Mouse (Mus musculus): Measurements from ENCODE around the gene Ttc26. TPM values are rescaled to one million over a fixed set of nuclear protein-coding genes. Genes with fewer than 3 reads are reported as not detected.

Gene Ttc26
- polyA plus RNA-seq, 1 experiment from 2014 or later = 10.9 TPM

DNA sequence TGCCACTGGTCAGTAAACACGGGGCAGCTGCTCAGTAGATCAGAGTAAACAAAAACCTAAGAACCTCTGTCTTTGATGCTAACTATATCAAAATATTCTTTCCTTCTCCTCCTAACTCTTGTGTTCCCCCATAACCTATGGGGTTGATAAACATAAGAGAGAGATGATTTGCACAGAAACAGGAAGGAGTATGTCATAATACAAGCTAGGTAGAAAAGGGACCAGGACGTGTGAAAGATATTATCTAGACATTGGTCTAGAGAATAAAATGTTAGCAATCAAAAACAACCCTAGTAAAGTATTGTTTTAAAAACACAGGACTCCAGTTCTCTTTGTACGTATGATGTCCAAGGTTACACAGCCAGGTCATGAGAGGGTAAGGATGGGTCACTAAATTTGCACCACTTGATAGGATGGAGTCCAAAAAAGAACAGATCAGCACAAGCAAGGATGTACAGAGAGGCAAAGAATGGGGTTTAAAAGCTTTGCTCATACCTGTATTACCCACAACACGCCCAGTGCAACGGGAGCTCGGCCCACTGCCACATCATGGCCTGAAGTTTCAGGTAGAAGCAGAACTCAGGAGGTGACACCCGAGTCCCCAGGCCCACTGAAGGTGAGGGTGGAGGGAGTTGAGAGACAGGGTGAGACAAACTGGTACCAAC lies 37.1 kb upstream of the Ttc26 start:
- Histone ChIP-seq H3K9ac (ENCODE audit: low read length) (no peak overlapping the region), H3K36me3 (ENCODE audit: control insufficient read depth, insufficient read depth, low read length) (no peaks in the 10 kb centered on the region), H3K4me1 (ENCODE audit: control insufficient read depth, insufficient read depth, low read length) (no peaks in the 10 kb centered on the region), H3K4me2 (no peak overlapping the region), H3K4me3 (ENCODE audit: low read depth, low read length) (no peak overlapping the region), H3K9me3 (ENCODE audit: control insufficient read depth, low read length) (no peaks in the 10 kb centered on the region), H3K27me3 (ENCODE audit: control insufficient read depth, insufficient read depth, low read length) (no peaks in the 10 kb centered on the region), H3K27ac (ENCODE audit: low read depth, low read length) (no peak overlapping the region)
- WGBS = 86% methylated on average over 7 of the region's 7 CpGs
- ATAC-seq (ENCODE audit: low FRiP score) (no peak), DNase-seq (ENCODE audit: low spot score, missing footprints) (no peak)

DNA sequence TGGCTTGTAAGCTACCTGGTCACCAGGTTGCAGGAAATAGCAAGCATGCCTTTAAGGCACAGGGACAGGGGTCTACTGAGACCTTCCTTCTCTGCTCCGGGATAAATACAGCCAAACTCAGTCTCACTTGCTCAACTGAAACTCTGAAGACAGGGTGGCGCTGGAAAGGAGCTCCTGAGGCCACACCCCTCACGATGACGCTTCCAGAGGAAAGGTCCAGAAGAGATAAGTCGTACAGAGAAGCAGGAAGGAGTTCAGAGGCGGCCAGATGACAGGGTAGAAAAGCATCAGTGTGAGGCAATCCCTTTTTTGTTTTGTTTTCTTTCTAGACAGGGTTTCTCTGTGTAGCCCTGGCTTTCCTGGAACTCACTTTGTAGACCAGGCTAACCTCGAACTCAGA lies 35.5 kb upstream of the Ttc26 start:
- Histone ChIP-seq H3K9me3 (ENCODE audit: control insufficient read depth, low read length) (no peaks in the 10 kb centered on the region), H3K4me2 (no peak overlapping the region), H3K4me3 (ENCODE audit: low read depth, low read length) (no peak overlapping the region), H3K9ac (ENCODE audit: low read length) (no peak overlapping the region), H3K36me3 (ENCODE audit: control insufficient read depth, insufficient read depth, low read length) (no peaks in the 10 kb centered on the region), H3K4me1 (ENCODE audit: control insufficient read depth, insufficient read depth, low read length) (no peaks in the 10 kb centered on the region), H3K27me3 (ENCODE audit: control insufficient read depth, insufficient read depth, low read length) (peaks cover 2% of the 10 kb centered on the region; the same call in 1 of the 2 replicates), H3K27ac (ENCODE audit: low read depth, low read length) (no peak overlapping the region)
- WGBS = 52% methylated on average over 7 of the region's 7 CpGs
- ATAC-seq (ENCODE audit: low FRiP score) (no peak), DNase-seq (ENCODE audit: low spot score, missing footprints) (no peak)

DNA sequence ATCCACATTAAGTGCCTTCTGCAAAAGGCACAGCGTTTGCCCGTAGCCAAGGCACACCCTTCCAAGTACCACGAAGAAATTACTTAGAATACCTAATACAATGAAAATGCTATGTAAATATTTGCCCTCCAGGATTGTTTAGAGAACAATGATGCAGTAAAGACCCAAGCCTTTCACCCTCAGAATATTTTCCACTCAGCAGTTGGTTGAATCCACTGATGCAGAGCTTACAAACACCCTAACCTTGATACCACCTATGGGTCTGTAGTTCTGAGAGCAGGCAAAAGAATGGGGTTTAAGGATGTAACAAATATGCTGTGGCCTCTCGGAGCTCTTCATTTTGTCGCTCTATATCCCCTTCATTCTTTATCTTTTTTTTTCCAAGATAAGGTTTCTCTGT lies 33.4 kb upstream of the Ttc26 start:
- 77% methylated on average over 5 of the region's 5 CpGs for WGBS
- DNase-seq (ENCODE audit: low spot score, missing footprints) = no peak

DNA sequence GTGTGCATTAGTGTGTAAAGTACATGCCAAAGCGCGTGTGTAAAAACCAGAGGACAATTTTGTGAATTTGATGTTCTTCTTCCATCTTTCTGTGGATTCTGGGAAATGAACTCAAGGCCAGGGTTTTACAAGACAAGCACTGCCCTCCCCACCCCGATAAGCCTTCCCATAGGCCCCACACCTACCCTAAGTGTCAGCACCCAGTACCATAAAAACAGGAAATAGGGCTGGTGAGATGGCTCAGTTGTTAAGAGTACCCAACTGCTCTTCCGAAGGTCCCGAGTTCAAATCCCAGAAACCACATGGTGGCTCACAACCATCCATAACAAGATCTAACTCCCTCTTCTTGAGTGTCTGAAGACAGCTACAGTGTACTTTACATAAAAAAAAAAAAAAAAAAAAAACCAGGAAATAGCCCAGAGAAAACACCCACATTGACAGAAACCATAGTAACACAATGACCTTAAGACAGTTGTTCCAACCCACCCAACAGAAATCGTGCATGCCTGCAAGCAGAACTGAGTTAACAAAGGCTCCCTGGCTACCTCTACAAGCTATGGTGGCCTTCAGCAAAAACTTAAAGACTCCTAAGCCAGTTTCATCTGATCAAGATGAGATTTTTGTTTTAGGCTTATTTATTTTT lies 32.3 kb upstream of the Ttc26 start:
- H3K4me2 ChIP-seq = no peak overlapping the region
- peaks cover 2% of the 10 kb centered on the region; the same call in 1 of the 2 replicates for H3K4me1 ChIP-seq (ENCODE audit: control insufficient read depth, insufficient read depth, low read length)
- ATAC-seq (ENCODE audit: low FRiP score) (no peak), DNase-seq (ENCODE audit: low spot score, missing footprints) (no peak)
- no peaks in the 10 kb centered on the region for H3K36me3 ChIP-seq (ENCODE audit: control insufficient read depth, insufficient read depth, low read length)
- peaks cover 29% of the 10 kb centered on the region for H3K27me3 ChIP-seq (ENCODE audit: control insufficient read depth, insufficient read depth, low read length)
- H3K9ac ChIP-seq (ENCODE audit: low read length) = no peak overlapping the region
- no peaks in the 10 kb centered on the region for H3K9me3 ChIP-seq (ENCODE audit: control insufficient read depth, low read length)
- no peak overlapping the region for H3K4me3 ChIP-seq (ENCODE audit: low read depth, low read length)
- H3K27ac ChIP-seq (ENCODE audit: low read depth, low read length) = no peak overlapping the region
- WGBS = 94% methylated on average over 6 of the region's 6 CpGs

More for the DNA sequence above, 33.4 kb upstream of the Ttc26 start:
- Histone ChIP-seq H3K9me3 (ENCODE audit: control insufficient read depth, low read length) (no peaks in the 10 kb centered on the region), H3K27me3 (ENCODE audit: control insufficient read depth, insufficient read depth, low read length) (peaks cover 19% of the 10 kb centered on the region), H3K27ac (ENCODE audit: low read depth, low read length) (no peak overlapping the region), H3K4me2 (no peak overlapping the region), H3K4me1 (ENCODE audit: control insufficient read depth, insufficient read depth, low read length) (no peaks in the 10 kb centered on the region), H3K36me3 (ENCODE audit: control insufficient read depth, insufficient read depth, low read length) (no peaks in the 10 kb centered on the region), H3K9ac (ENCODE audit: low read length) (no peak overlapping the region), H3K4me3 (ENCODE audit: low read depth, low read length) (no peak overlapping the region)
- no peak for ATAC-seq (ENCODE audit: low FRiP score)

DNA sequence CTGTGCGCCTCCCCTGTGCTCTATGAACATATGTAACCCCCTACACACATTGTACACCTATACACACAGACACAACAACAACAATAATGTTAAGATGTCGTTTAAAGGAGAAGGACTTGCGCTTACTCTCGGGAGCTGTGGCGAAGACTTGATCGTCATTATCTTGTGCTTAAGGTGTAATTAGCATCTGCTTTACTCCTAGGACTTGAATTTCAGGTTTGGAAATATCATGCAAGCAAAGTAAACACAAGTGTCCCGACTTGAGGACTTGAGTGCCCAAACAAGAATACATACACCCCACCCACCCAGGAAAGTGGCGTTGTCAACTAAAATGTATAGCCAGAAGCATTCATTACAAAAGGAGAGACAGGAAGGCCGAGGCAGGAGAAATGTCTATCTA lies 31.5 kb upstream of the Ttc26 start:
- 83% methylated on average over 9 of the region's 9 CpGs for WGBS
- DNase-seq (ENCODE audit: low spot score, missing footprints) = no peak
- Histone ChIP-seq H3K4me1 (ENCODE audit: control insufficient read depth, insufficient read depth, low read length) (peaks cover 2% of the 10 kb centered on the region), H3K9me3 (ENCODE audit: control insufficient read depth, low read length) (no peaks in the 10 kb centered on the region), H3K9ac (ENCODE audit: low read length) (no peak overlapping the region), H3K27ac (ENCODE audit: low read depth, low read length) (no peak overlapping the region), H3K4me2 (no peak overlapping the region), H3K27me3 (ENCODE audit: control insufficient read depth, insufficient read depth, low read length) (peaks cover 38% of the 10 kb centered on the region), H3K4me3 (ENCODE audit: low read depth, low read length) (no peak overlapping the region), H3K36me3 (ENCODE audit: control insufficient read depth, insufficient read depth, low read length) (no peaks in the 10 kb centered on the region)
- ATAC-seq (ENCODE audit: low FRiP score) = no peak

DNA sequence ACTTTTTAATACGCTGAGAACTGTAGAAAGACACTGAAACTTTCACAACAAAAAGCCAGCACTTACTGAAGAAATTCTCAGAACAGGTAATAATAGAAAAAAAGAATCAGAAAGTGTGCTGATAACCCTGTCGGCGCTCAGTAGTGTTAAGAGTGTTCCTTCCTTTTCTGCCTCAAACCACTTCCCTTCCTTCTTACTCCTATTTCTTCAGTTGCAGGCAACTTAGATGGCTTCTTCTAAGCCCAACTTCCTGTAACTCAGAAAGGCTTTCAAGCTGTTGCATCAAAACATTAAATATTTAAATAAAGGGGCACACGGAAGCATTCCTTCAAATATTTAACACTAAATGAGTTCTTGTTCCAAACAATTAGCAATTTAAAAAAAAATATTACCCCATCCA lies 29.3 kb upstream of the Ttc26 start:
- H3K9me3 ChIP-seq (ENCODE audit: control insufficient read depth, low read length) = no peaks in the 10 kb centered on the region
- ATAC-seq (ENCODE audit: low FRiP score) = no peak
- no peak overlapping the region for H3K4me3 ChIP-seq (ENCODE audit: low read depth, low read length)
- no peak overlapping the region for H3K4me2 ChIP-seq
- WGBS = 54% methylated on average over 4 of the region's 4 CpGs
- H3K27ac ChIP-seq (ENCODE audit: low read depth, low read length) = no peak overlapping the region
- peaks cover 4% of the 10 kb centered on the region for H3K4me1 ChIP-seq (ENCODE audit: control insufficient read depth, insufficient read depth, low read length)
- no peaks in the 10 kb centered on the region for H3K36me3 ChIP-seq (ENCODE audit: control insufficient read depth, insufficient read depth, low read length)
- H3K27me3 ChIP-seq (ENCODE audit: control insufficient read depth, insufficient read depth, low read length) = peaks cover 58% of the 10 kb centered on the region
- DNase-seq (ENCODE audit: low spot score, missing footprints) = no peak
- no peak overlapping the region for H3K9ac ChIP-seq (ENCODE audit: low read length)

DNA sequence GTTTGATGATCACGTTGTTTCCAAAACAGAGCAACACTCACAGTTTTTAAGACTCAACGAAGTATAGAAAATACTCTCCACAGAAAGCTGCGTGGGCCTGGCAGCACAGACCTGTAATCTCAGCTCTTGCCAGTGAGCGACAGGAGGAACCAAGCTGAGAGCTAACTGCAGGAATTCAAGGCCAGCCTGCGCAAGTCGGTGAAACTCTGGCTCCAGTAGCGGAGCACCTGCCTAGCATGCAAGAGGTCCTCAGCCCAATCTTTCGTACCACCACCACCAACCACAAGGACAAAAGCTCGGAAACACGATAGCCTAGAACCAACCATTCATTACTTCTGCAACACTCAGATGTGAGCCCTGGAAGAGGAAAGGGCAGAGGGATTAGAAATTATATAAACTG lies 28.8 kb upstream of the Ttc26 start:
- H3K9me3 ChIP-seq (ENCODE audit: control insufficient read depth, low read length) = no peaks in the 10 kb centered on the region
- no peak overlapping the region for H3K4me3 ChIP-seq (ENCODE audit: low read depth, low read length)
- DNase-seq (ENCODE audit: low spot score, missing footprints) (peak; percentile 92), ATAC-seq (ENCODE audit: low FRiP score) (no peak)
- no peaks in the 10 kb centered on the region for H3K36me3 ChIP-seq (ENCODE audit: control insufficient read depth, insufficient read depth, low read length)
- H3K27me3 ChIP-seq (ENCODE audit: control insufficient read depth, insufficient read depth, low read length) = peaks cover 58% of the 10 kb centered on the region
- peaks cover 4% of the 10 kb centered on the region for H3K4me1 ChIP-seq (ENCODE audit: control insufficient read depth, insufficient read depth, low read length)
- H3K4me2 ChIP-seq = no peak overlapping the region
- no peak overlapping the region for H3K27ac ChIP-seq (ENCODE audit: low read depth, low read length)
- no peak overlapping the region for H3K9ac ChIP-seq (ENCODE audit: low read length)
- WGBS = 6% methylated on average over 10 of the region's 10 CpGs

DNA sequence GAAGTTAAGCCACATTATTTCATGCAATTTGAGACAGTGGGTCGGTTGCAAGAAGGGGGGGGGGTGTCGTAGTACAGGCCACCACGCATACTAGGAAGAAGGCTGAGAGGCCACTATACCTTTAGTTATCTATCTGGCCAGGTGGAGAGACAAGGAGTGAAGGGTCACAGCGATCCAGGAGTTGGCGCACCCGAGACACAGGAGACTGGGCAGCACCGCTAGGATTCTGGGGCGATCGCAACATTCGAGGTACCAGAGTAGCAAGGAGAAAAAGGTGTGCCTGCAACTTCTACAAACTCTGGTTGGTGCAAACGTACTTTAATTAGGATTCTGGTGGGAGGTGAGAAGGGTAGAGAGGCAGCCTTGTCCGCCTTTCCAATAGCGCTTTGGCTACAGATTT lies 28.1 kb upstream of the Ttc26 start:
- H3K4me2 ChIP-seq = no peak overlapping the region; the same call in 1 of the 2 replicates
- H3K9ac ChIP-seq (ENCODE audit: low read length) = no peak overlapping the region
- H3K9me3 ChIP-seq (ENCODE audit: control insufficient read depth, low read length) = no peaks in the 10 kb centered on the region
- H3K27me3 ChIP-seq (ENCODE audit: control insufficient read depth, insufficient read depth, low read length) = peaks cover 58% of the 10 kb centered on the region
- no peak overlapping the region for H3K27ac ChIP-seq (ENCODE audit: low read depth, low read length)
- no peaks in the 10 kb centered on the region for H3K36me3 ChIP-seq (ENCODE audit: control insufficient read depth, insufficient read depth, low read length)
- H3K4me3 ChIP-seq (ENCODE audit: low read depth, low read length) = peak overlapping the region; percentile 44
- 3% methylated on average over 13 of the region's 13 CpGs for WGBS
- peaks cover 4% of the 10 kb centered on the region for H3K4me1 ChIP-seq (ENCODE audit: control insufficient read depth, insufficient read depth, low read length)
- DNase-seq (ENCODE audit: low spot score, missing footprints) (peak; percentile 92), ATAC-seq (ENCODE audit: low FRiP score) (no peak)

DNA sequence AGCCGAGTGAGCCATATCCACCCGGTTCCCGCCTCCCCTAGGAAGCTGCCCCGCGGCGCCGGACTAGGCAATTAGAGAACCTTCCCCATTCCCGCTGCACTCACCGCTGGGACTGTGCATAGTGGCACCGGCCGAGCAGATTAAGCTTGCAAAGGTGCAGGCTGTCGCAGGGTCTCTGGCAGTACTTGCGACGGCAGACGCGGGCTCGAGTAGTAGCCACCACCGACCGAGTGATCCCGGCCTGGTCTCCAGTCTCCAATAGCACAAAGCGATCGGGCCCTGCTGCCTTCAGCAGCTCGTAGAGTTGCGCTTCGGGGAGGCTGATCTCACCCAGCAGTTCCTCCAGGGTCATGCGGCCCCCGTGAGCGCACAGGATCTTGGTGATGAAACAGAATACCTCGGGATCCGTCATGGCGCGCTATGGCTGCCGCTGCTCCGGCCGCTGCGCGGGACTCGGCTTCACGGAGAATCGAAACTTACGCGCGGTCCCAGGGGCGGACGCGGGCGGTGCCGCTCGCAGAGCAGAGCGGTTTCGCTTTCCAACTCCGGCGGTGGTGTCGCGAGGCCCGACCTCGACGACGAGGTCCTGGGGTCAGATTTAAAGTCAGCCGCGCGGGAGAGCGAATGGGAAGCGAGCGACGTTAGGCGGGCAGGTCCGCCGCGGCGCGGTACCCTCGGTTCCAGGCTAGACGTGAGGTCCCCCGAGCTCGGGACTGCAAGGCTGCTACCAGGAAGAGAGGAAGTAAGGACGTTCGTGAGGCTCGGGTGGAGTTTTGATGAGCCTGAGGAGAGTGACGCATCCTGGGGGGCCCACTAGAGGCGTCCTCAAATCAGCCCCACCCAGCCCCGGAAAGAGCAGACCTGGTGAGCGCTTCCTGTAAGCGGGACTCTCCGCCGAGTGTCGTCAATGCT lies 27.2 kb upstream of the Ttc26 start, which contains the start of gene Zc3hav1:
Gene Zc3hav1 (minus strand): TSS at position 793 of the 912 bp plus-strand sequence.
- peak within 1 kb of the TSS; percentile 43 for H3K9ac ChIP-seq (ENCODE audit: low read length)
- peak within 1 kb of the TSS; percentile 56 for H3K4me2 ChIP-seq
- no peak within 1 kb of the TSS for H3K27ac ChIP-seq (ENCODE audit: low read depth, low read length)
- no peaks in the 10 kb centered on the region for H3K36me3 ChIP-seq (ENCODE audit: control insufficient read depth, insufficient read depth, low read length)
- H3K4me3 ChIP-seq (ENCODE audit: low read depth, low read length) = peak within 1 kb of the TSS; percentile 44
- H3K4me1 ChIP-seq (ENCODE audit: control insufficient read depth, insufficient read depth, low read length) = peaks cover 4% of the 10 kb centered on the region
- under 1% methylated on average over 87 of the region's 87 CpGs for WGBS
- DNase-seq (ENCODE audit: low spot score, missing footprints) (peak; percentile 98), ATAC-seq (ENCODE audit: low FRiP score) (peak; percentile 61)
- peaks cover 58% of the 10 kb centered on the region for H3K27me3 ChIP-seq (ENCODE audit: control insufficient read depth, insufficient read depth, low read length)
- H3K9me3 ChIP-seq (ENCODE audit: control insufficient read depth, low read length) = no peaks in the 10 kb centered on the region
